Mouse (Mus musculus): ENCODE results near the gene Ugt1a10. TPM values are rescaled to one million over a fixed set of nuclear protein-coding genes. Genes with fewer than 3 reads are reported as not detected.

Ugt1a10 gene
- polyA plus RNA-seq, 1 experiment: not detected

GRCm38 (mm10) chr1:88215466-88216380, 160.5 kb downstream of the Ugt1a10 start:
- 74% methylated on average over 10 of the region's 10 CpGs for WGBS
- Histone ChIP-seq H3K27ac (ENCODE audit: insufficient read depth, low read depth, low read length) (no peak overlapping the region), H3K27me3 (ENCODE audit: control insufficient read depth, insufficient read depth, low read length) (no peaks in the 10 kb centered on the region), H3K4me1 (ENCODE audit: control insufficient read depth, insufficient read depth, insufficient read length, low read length) (peaks cover 15% of the 10 kb centered on the region; the same call in 1 of the 2 replicates), H3K36me3 (ENCODE audit: control insufficient read depth, insufficient read depth, low read length) (peaks cover 8% of the 10 kb centered on the region), H3K4me3 (ENCODE audit: low read depth, low read length) (no peak overlapping the region)
- TF ChIP-seq POLR2A (IDR thresholded peaks at IDR 0.05; ENCODE audit: low read depth, low read length) (no peak), CTCF (IDR thresholded peaks at IDR 0.05; ENCODE audit: extremely low read depth, insufficient read length, insufficient replicate concordance, low read depth, low read length) (no peak)

- Histone ChIP-seq H3K27ac (ENCODE audit: insufficient read depth, low read depth, low read length) (no peak overlapping the region), H3K36me3 (ENCODE audit: control insufficient read depth, insufficient read depth, low read length) (peaks cover 8% of the 10 kb centered on the region), H3K27me3 (ENCODE audit: control insufficient read depth, insufficient read depth, low read length) (no peaks in the 10 kb centered on the region), H3K4me1 (ENCODE audit: control insufficient read depth, insufficient read depth, insufficient read length, low read length) (peaks cover 12% of the 10 kb centered on the region; the same call in 1 of the 2 replicates), H3K4me3 (ENCODE audit: low read depth, low read length) (no peak overlapping the region)
- 61% methylated on average over 2 of the region's 2 CpGs for WGBS
- TF ChIP-seq POLR2A (IDR thresholded peaks at IDR 0.05; ENCODE audit: low read depth, low read length): no peak
- no peak for TF ChIP-seq CTCF (IDR thresholded peaks at IDR 0.05; ENCODE audit: extremely low read depth, insufficient read length, insufficient replicate concordance, low read depth, low read length)
Measured at GRCm38 (mm10) chr1:88216551-88216950, 161.4 kb downstream of the Ugt1a10 start.

- H3K36me3 ChIP-seq (ENCODE audit: control insufficient read depth, insufficient read depth, low read length): peaks cover 8% of the 10 kb centered on the region
- 65% methylated on average over 2 of the region's 2 CpGs for WGBS
- H3K27me3 ChIP-seq (ENCODE audit: control insufficient read depth, insufficient read depth, low read length): no peaks in the 10 kb centered on the region
- peaks cover 9% of the 10 kb centered on the region; the same call in 1 of the 2 replicates for H3K4me1 ChIP-seq (ENCODE audit: control insufficient read depth, insufficient read depth, insufficient read length, low read length)
- H3K4me3 ChIP-seq (ENCODE audit: low read depth, low read length): no peak overlapping the region
- no peak overlapping the region for H3K27ac ChIP-seq (ENCODE audit: insufficient read depth, low read depth, low read length)
- TF ChIP-seq POLR2A (IDR thresholded peaks at IDR 0.05; ENCODE audit: low read depth, low read length) (no peak), CTCF (IDR thresholded peaks at IDR 0.05; ENCODE audit: extremely low read depth, insufficient read length, insufficient replicate concordance, low read depth, low read length) (no peak)
Measured at GRCm38 (mm10) chr1:88217144-88217543, 162.0 kb downstream of the Ugt1a10 start.

GRCm38 (mm10) chr1:88217576-88217975, 162.4 kb downstream of the Ugt1a10 start:
- 42% methylated on average over 3 of the region's 3 CpGs for WGBS

GRCm38 (mm10) chr1:88218051-88218450, 162.9 kb downstream of the Ugt1a10 start:
- Histone ChIP-seq H3K4me1 (ENCODE audit: control insufficient read depth, insufficient read depth, insufficient read length, low read length) (peaks cover 7% of the 10 kb centered on the region; the same call in 1 of the 2 replicates), H3K27me3 (ENCODE audit: control insufficient read depth, insufficient read depth, low read length) (no peaks in the 10 kb centered on the region), H3K4me3 (ENCODE audit: low read depth, low read length) (no peak overlapping the region), H3K36me3 (ENCODE audit: control insufficient read depth, insufficient read depth, low read length) (peaks cover 8% of the 10 kb centered on the region), H3K27ac (ENCODE audit: insufficient read depth, low read depth, low read length) (no peak overlapping the region)
- TF ChIP-seq POLR2A (IDR thresholded peaks at IDR 0.05; ENCODE audit: low read depth, low read length) (no peak), CTCF (IDR thresholded peaks at IDR 0.05; ENCODE audit: extremely low read depth, insufficient read length, insufficient replicate concordance, low read depth, low read length) (no peak)
- WGBS: 79% methylated on average over 9 of the region's 9 CpGs

More at GRCm38 (mm10) chr1:88217576-88217975, 162.4 kb downstream of the Ugt1a10 start:
- TF ChIP-seq CTCF (IDR thresholded peaks at IDR 0.05; ENCODE audit: extremely low read depth, insufficient read length, insufficient replicate concordance, low read depth, low read length): no peak
- TF ChIP-seq POLR2A (IDR thresholded peaks at IDR 0.05; ENCODE audit: low read depth, low read length): no peak
- peaks cover 7% of the 10 kb centered on the region; the same call in 1 of the 2 replicates for H3K4me1 ChIP-seq (ENCODE audit: control insufficient read depth, insufficient read depth, insufficient read length, low read length)
- H3K36me3 ChIP-seq (ENCODE audit: control insufficient read depth, insufficient read depth, low read length): peaks cover 8% of the 10 kb centered on the region
- H3K4me3 ChIP-seq (ENCODE audit: low read depth, low read length): no peak overlapping the region
- no peak overlapping the region for H3K27ac ChIP-seq (ENCODE audit: insufficient read depth, low read depth, low read length)
- no peaks in the 10 kb centered on the region for H3K27me3 ChIP-seq (ENCODE audit: control insufficient read depth, insufficient read depth, low read length)

GRCm38 (mm10) chr1:88218591-88218990, 163.4 kb downstream of the Ugt1a10 start:
- H3K4me3 ChIP-seq (ENCODE audit: low read depth, low read length): no peak overlapping the region
- 50% methylated on average over 4 of the region's 4 CpGs for WGBS
- peaks cover 8% of the 10 kb centered on the region for H3K36me3 ChIP-seq (ENCODE audit: control insufficient read depth, insufficient read depth, low read length)
- no peak for TF ChIP-seq POLR2A (IDR thresholded peaks at IDR 0.05; ENCODE audit: low read depth, low read length)
- H3K4me1 ChIP-seq (ENCODE audit: control insufficient read depth, insufficient read depth, insufficient read length, low read length): peaks cover 7% of the 10 kb centered on the region; the same call in 1 of the 2 replicates
- no peaks in the 10 kb centered on the region for H3K27me3 ChIP-seq (ENCODE audit: control insufficient read depth, insufficient read depth, low read length)
- no peak overlapping the region for H3K27ac ChIP-seq (ENCODE audit: insufficient read depth, low read depth, low read length)

GRCm38 (mm10) chr1:88219054-88219453, 163.9 kb downstream of the Ugt1a10 start:
- no peak overlapping the region for H3K27ac ChIP-seq (ENCODE audit: insufficient read depth, low read depth, low read length)
- TF ChIP-seq POLR2A (IDR thresholded peaks at IDR 0.05; ENCODE audit: low read depth, low read length) (no peak), CTCF (IDR thresholded peaks at IDR 0.05; ENCODE audit: extremely low read depth, insufficient read length, insufficient replicate concordance, low read depth, low read length) (no peak)
- 18% methylated on average over 1 of the region's 1 CpGs for WGBS

More at GRCm38 (mm10) chr1:88219054-88219453, 163.9 kb downstream of the Ugt1a10 start:
- Histone ChIP-seq H3K4me1 (ENCODE audit: control insufficient read depth, insufficient read depth, insufficient read length, low read length) (peaks cover 2% of the 10 kb centered on the region; the same call in 1 of the 2 replicates), H3K4me3 (ENCODE audit: low read depth, low read length) (no peak overlapping the region), H3K27me3 (ENCODE audit: control insufficient read depth, insufficient read depth, low read length) (no peaks in the 10 kb centered on the region), H3K36me3 (ENCODE audit: control insufficient read depth, insufficient read depth, low read length) (peaks cover 8% of the 10 kb centered on the region)

All from small intestine, adult 2 months (tissue).